Comparison of ENCODE assay signal across 8 mouse cellular contexts in genomic region chr14:54577089-54577982, GRCm38 (mm10). TPM values are rescaled to one million over a fixed set of nuclear protein-coding genes. Genes with fewer than 3 reads are reported as not detected.
DNase-seq lines count a peak whose midpoint lies in the region; ATAC-seq and TF ChIP-seq lines count a peak whose summit lies in the region.

Ajuba (minus strand) TSS chr14:54577558.

- H3K4me2 ChIP-seq in embryonic facial prominence, embryonic 12.5 days (replicated peaks), result peak within 1 kb of the TSS; percentile 66
- peak within 1 kb of the TSS; percentile 72 for H3K4me2 ChIP-seq in limb, embryonic 14.5 days (replicated peaks; ENCODE audit: low read depth, low read length, severe bottlenecking)
- peak within 1 kb of the TSS; percentile 93 for H3K4me2 ChIP-seq in midbrain, embryonic 15.5 days

- no peaks in the 10 kb centered on the region for H3K9me3 ChIP-seq in embryonic facial prominence, embryonic 12.5 days
- H3K9me3 ChIP-seq in limb, embryonic 14.5 days (ENCODE audit: control insufficient read depth, low read length), result no peaks in the 10 kb centered on the region
- no peaks in the 10 kb centered on the region for H3K9me3 ChIP-seq in midbrain, embryonic 15.5 days

- H3K27ac ChIP-seq in embryonic facial prominence, embryonic 12.5 days, result peak within 1 kb of the TSS; percentile 96
- H3K27ac ChIP-seq in limb, embryonic 14.5 days (replicated peaks; ENCODE audit: low read depth, low read length), result peak within 1 kb of the TSS; percentile 89
- peak within 1 kb of the TSS; percentile 71 for H3K27ac ChIP-seq in midbrain, embryonic 15.5 days

- ATAC-seq in embryonic facial prominence, embryonic 12.5 days (ENCODE audit: insufficient number of reproducible peaks, insufficient read depth, low FRiP score, low TSS enrichment), result peak; percentile 54; the same call in 1 of the 2 replicates
- peak; percentile 81 for ATAC-seq in limb, embryonic 14.5 days (ENCODE audit: low FRiP score, low read depth)
- peak; percentile 59 for ATAC-seq in midbrain, embryonic 15.5 days (replicated peaks)

- no peaks in the 10 kb centered on the region for H3K27me3 ChIP-seq in embryonic facial prominence, embryonic 12.5 days
- no peaks in the 10 kb centered on the region for H3K27me3 ChIP-seq in limb, embryonic 14.5 days (ENCODE audit: control insufficient read depth, insufficient read depth, low read length)
- peaks cover 25% of the 10 kb centered on the region for H3K27me3 ChIP-seq in midbrain, embryonic 15.5 days (replicated peaks)

- peak within 1 kb of the TSS; percentile 95 for H3K4me3 ChIP-seq in embryonic facial prominence, embryonic 12.5 days
- H3K4me3 ChIP-seq in limb, embryonic 14.5 days (replicated peaks; ENCODE audit: low read length), result peak within 1 kb of the TSS; percentile 96
- peak within 1 kb of the TSS; percentile 57 for H3K4me3 ChIP-seq in midbrain, embryonic 15.5 days

- TF ChIP-seq POLR2A in limb, embryonic 14.5 days (IDR thresholded peaks at IDR 0.05; ENCODE audit: borderline replicate concordance, extremely low read depth, insufficient read depth, insufficient read length), result peak; percentile 69; the same call in 1 of the 2 replicates

- peak within 1 kb of the TSS; percentile 99 for H3K9ac ChIP-seq in embryonic facial prominence, embryonic 12.5 days
- H3K9ac ChIP-seq in limb, embryonic 14.5 days (ENCODE audit: low read depth, low read length, severe bottlenecking), result peak within 1 kb of the TSS; percentile 92
- H3K9ac ChIP-seq in midbrain, embryonic 15.5 days, result peak within 1 kb of the TSS; percentile 31

- H3K4me1 ChIP-seq in embryonic facial prominence, embryonic 12.5 days, result peaks cover 27% of the 10 kb centered on the region
- H3K4me1 ChIP-seq in limb, embryonic 14.5 days (ENCODE audit: control insufficient read depth, insufficient read depth, low read length), result peaks cover 31% of the 10 kb centered on the region
- H3K4me1 ChIP-seq in midbrain, embryonic 15.5 days, result peaks cover 47% of the 10 kb centered on the region

- WGBS in embryonic facial prominence, embryonic 12.5 days, result under 1% methylated on average over 66 of the region's 66 CpGs
- under 1% methylated on average over 61 of the region's 66 CpGs for WGBS in limb, embryonic 14.5 days
- WGBS in midbrain, embryonic 15.5 days, result under 1% methylated on average over 66 of the region's 66 CpGs

- peak; percentile 27 for DNase-seq in cerebellum, adult 11-12 months
- DNase-seq in cerebellum, adult 9-11 months, result no peak
- peak; percentile 94 to 95 for DNase-seq in heart, adult 18-20 months
- DNase-seq in kidney, adult 11 months, result peak; percentile 91
- DNase-seq in limb, embryonic 14.5 days (ENCODE audit: low spot score), result peak; percentile 91
- DNase-seq in spleen, postnatal 36 days (ENCODE audit: low spot score in 2 of 2), result peak; percentile 36 to 53

- H3K36me3 ChIP-seq in embryonic facial prominence, embryonic 12.5 days, result peaks cover 12% of the 10 kb centered on the region
- H3K36me3 ChIP-seq in limb, embryonic 14.5 days (ENCODE audit: control insufficient read depth, insufficient read depth, low read length), result peaks cover 12% of the 10 kb centered on the region
- no peaks in the 10 kb centered on the region for H3K36me3 ChIP-seq in midbrain, embryonic 15.5 days (replicated peaks)

RNA-seq across cellular contexts. Expression of gene Ajuba, which starts in this region (rescaled TPM):
- 67.8 and 69.0 TPM in 2 replicates for polyA plus RNA-seq in embryonic facial prominence, embryonic 12.5 days (2016; fragmentation: Nextera tagmentation; extraction: Ambion mirVana)
- total RNA-seq in heart, adult 18-20 months (2021), result 1 to 10 TPM; 3.7 to 3.9 TPM
- polyA plus RNA-seq in limb, embryonic 14.5 days (2012; rRNA removed), result 61.4 and 66.1 TPM in 2 replicates
- 18.1 and 24.2 TPM in 2 replicates for polyA plus RNA-seq in limb, embryonic 14.5 days (2014; fragmentation: Nextera tagmentation; extraction: Ambion mirVana)
- 8.7 and 11.2 TPM in 2 replicates for polyA plus RNA-seq in midbrain, embryonic 15.5 days (2015; fragmentation: Nextera tagmentation; extraction: Ambion mirVana)

Comparison
In these comparisons a context has a peak if more than half of its experiments do, and no peak if none do; other contexts are left out.
1. H3K9ac ChIP-seq: peak in every context shown above with its lines; median percentile 99 in embryonic facial prominence, embryonic 12.5 days; 92 in limb, embryonic 14.5 days; 31 in midbrain, embryonic 15.5 days.